Mouse (Mus musculus): ENCODE measurements around the gene Pde4b. TPM values are rescaled to one million over a fixed set of nuclear protein-coding genes. Genes with fewer than 3 reads are reported as not detected.
A peak's percentile ranks its signal among the peaks of the same experiment; 100 is the strongest.
"Not testable (repeated sequence)": the region's sequence is repeated elsewhere in the genome, so short reads cannot be mapped to it uniquely, and the experiment has no call there.

The Pde4b gene
- polyA plus RNA-seq, 1 experiment from 2014 or later = 5.6 TPM

- Histone ChIP-seq H3K27ac (replicated peaks) (peak overlapping the region; percentile 2; the same call in 1 of the 2 replicates), H3K4me1 (peaks cover 15% of the 10 kb centered on the region), H3K4me3 (no peak overlapping the region), H3K27me3 (ENCODE audit: low read depth, poor library complexity, severe bottlenecking) (no peaks in the 10 kb centered on the region), H3K9me3 (replicated peaks) (no peaks in the 10 kb centered on the region), H3K36me3 (no peaks in the 10 kb centered on the region)
- 68% methylated on average over 7 of the region's 7 CpGs for WGBS
- DNase-seq (ENCODE audit: low spot score) = no peak
Observed at GRCm38 (mm10) chr4:102483354-102484018, 396.1 kb downstream of the Pde4b start.

- Histone ChIP-seq H3K27ac (replicated peaks) (no peak overlapping the region), H3K27me3 (ENCODE audit: low read depth, poor library complexity, severe bottlenecking) (no peaks in the 10 kb centered on the region), H3K4me3 (no peak overlapping the region), H3K4me1 (peaks cover 15% of the 10 kb centered on the region), H3K9me3 (replicated peaks) (no peaks in the 10 kb centered on the region), H3K36me3 (no peaks in the 10 kb centered on the region)
- DNase-seq (ENCODE audit: low spot score) = no peak
- WGBS = 91% methylated on average over 2 of the region's 2 CpGs
Observed at GRCm38 (mm10) chr4:102484738-102485137, 397.4 kb downstream of the Pde4b start.

- H3K27me3 ChIP-seq (ENCODE audit: low read depth, poor library complexity, severe bottlenecking) = no peaks in the 10 kb centered on the region
- H3K9me3 ChIP-seq (replicated peaks) = no peaks in the 10 kb centered on the region
- H3K4me3 ChIP-seq = no peak overlapping the region
- peaks cover 15% of the 10 kb centered on the region for H3K4me1 ChIP-seq
- WGBS = 53% methylated on average over 4 of the region's 4 CpGs
- peak; percentile 25 for DNase-seq (ENCODE audit: low spot score)
- no peaks in the 10 kb centered on the region for H3K36me3 ChIP-seq
- H3K27ac ChIP-seq (replicated peaks) = no peak overlapping the region
Observed at GRCm38 (mm10) chr4:102486134-102486920, 399.0 kb downstream of the Pde4b start.

GRCm38 (mm10) chr4:102486921-102487240 lies 399.5 kb downstream of the Pde4b start:
- peaks cover 15% of the 10 kb centered on the region for H3K4me1 ChIP-seq
- no peak overlapping the region for H3K27ac ChIP-seq (replicated peaks)
- H3K4me3 ChIP-seq = no peak overlapping the region
- no peaks in the 10 kb centered on the region for H3K9me3 ChIP-seq (replicated peaks)
- no peak for DNase-seq (ENCODE audit: low spot score)
- H3K27me3 ChIP-seq (ENCODE audit: low read depth, poor library complexity, severe bottlenecking) = no peaks in the 10 kb centered on the region
- no peaks in the 10 kb centered on the region for H3K36me3 ChIP-seq
- 81% methylated on average over 3 of the region's 3 CpGs for WGBS

GRCm38 (mm10) chr4:102488000-102488399 lies 400.7 kb downstream of the Pde4b start:
- Histone ChIP-seq H3K4me3 (no peak overlapping the region), H3K36me3 (no peaks in the 10 kb centered on the region), H3K27me3 (ENCODE audit: low read depth, poor library complexity, severe bottlenecking) (no peaks in the 10 kb centered on the region), H3K9me3 (replicated peaks) (no peaks in the 10 kb centered on the region), H3K4me1 (peaks cover 13% of the 10 kb centered on the region), H3K27ac (replicated peaks) (no peak overlapping the region)
- 60% methylated on average over 2 of the region's 2 CpGs for WGBS
- no peak for DNase-seq (ENCODE audit: low spot score)

GRCm38 (mm10) chr4:102491468-102492123 lies 404.3 kb downstream of the Pde4b start:
- Histone ChIP-seq H3K4me1 (no peaks in the 10 kb centered on the region), H3K27ac (replicated peaks) (no peak overlapping the region), H3K27me3 (ENCODE audit: low read depth, poor library complexity, severe bottlenecking) (no peaks in the 10 kb centered on the region), H3K9me3 (replicated peaks) (no peaks in the 10 kb centered on the region), H3K4me3 (no peak overlapping the region), H3K36me3 (no peaks in the 10 kb centered on the region)
- DNase-seq (ENCODE audit: low spot score) = no peak
- WGBS = 78% methylated on average over 11 of the region's 11 CpGs

GRCm38 (mm10) chr4:102492911-102493310 lies 405.6 kb downstream of the Pde4b start:
- no peak for DNase-seq (ENCODE audit: low spot score)
- H3K36me3 ChIP-seq = no peaks in the 10 kb centered on the region
- H3K4me1 ChIP-seq = no peaks in the 10 kb centered on the region
- no peak overlapping the region for H3K27ac ChIP-seq (replicated peaks)
- no peak overlapping the region for H3K4me3 ChIP-seq
- WGBS = 84% methylated on average over 5 of the region's 5 CpGs
- no peaks in the 10 kb centered on the region for H3K9me3 ChIP-seq (replicated peaks)
- no peaks in the 10 kb centered on the region for H3K27me3 ChIP-seq (ENCODE audit: low read depth, poor library complexity, severe bottlenecking)

GRCm38 (mm10) chr4:102493342-102494128 lies 406.2 kb downstream of the Pde4b start:
- no peaks in the 10 kb centered on the region for H3K36me3 ChIP-seq
- H3K27me3 ChIP-seq (ENCODE audit: low read depth, poor library complexity, severe bottlenecking) = no peaks in the 10 kb centered on the region
- no peaks in the 10 kb centered on the region for H3K9me3 ChIP-seq (replicated peaks)
- H3K4me1 ChIP-seq = no peaks in the 10 kb centered on the region
- H3K4me3 ChIP-seq = no peak overlapping the region
- no peak overlapping the region for H3K27ac ChIP-seq (replicated peaks)
- no peak for DNase-seq (ENCODE audit: low spot score)
- WGBS = 71% methylated on average over 4 of the region's 4 CpGs

GRCm38 (mm10) chr4:102494203-102494602 lies 406.9 kb downstream of the Pde4b start:
- not testable (repeated sequence) for H3K27ac ChIP-seq (replicated peaks); DNase-seq (ENCODE audit: low spot score); H3K4me1 ChIP-seq; H3K4me3 ChIP-seq; H3K36me3 ChIP-seq; H3K27me3 ChIP-seq (ENCODE audit: low read depth, poor library complexity, severe bottlenecking); H3K9me3 ChIP-seq (replicated peaks)
- WGBS = 89% methylated on average over 10 of the region's 10 CpGs

GRCm38 (mm10) chr4:102495001-102495400 lies 407.7 kb downstream of the Pde4b start:
- no peak overlapping the region for H3K27ac ChIP-seq (replicated peaks)
- H3K4me3 ChIP-seq = no peak overlapping the region
- no peak for DNase-seq (ENCODE audit: low spot score)
- 80% methylated on average over 5 of the region's 5 CpGs for WGBS
- no peaks in the 10 kb centered on the region for H3K4me1 ChIP-seq
- H3K36me3 ChIP-seq = no peaks in the 10 kb centered on the region
- no peaks in the 10 kb centered on the region for H3K9me3 ChIP-seq (replicated peaks)
- H3K27me3 ChIP-seq (ENCODE audit: low read depth, poor library complexity, severe bottlenecking) = no peaks in the 10 kb centered on the region

GRCm38 (mm10) chr4:102495474-102495873 lies 408.1 kb downstream of the Pde4b start:
- H3K4me3 ChIP-seq = no peak overlapping the region
- H3K27ac ChIP-seq (replicated peaks) = no peak overlapping the region
- H3K36me3 ChIP-seq = no peaks in the 10 kb centered on the region
- no peaks in the 10 kb centered on the region for H3K27me3 ChIP-seq (ENCODE audit: low read depth, poor library complexity, severe bottlenecking)
- H3K9me3 ChIP-seq (replicated peaks) = no peaks in the 10 kb centered on the region
- H3K4me1 ChIP-seq = no peaks in the 10 kb centered on the region
- DNase-seq (ENCODE audit: low spot score) = no peak
- WGBS = 86% methylated on average over 5 of the region's 5 CpGs

GRCm38 (mm10) chr4:102496269-102497177 lies 409.2 kb downstream of the Pde4b start:
- no peaks in the 10 kb centered on the region for H3K27me3 ChIP-seq (ENCODE audit: low read depth, poor library complexity, severe bottlenecking)

More at GRCm38 (mm10) chr4:102496269-102497177, 409.2 kb downstream of the Pde4b start:
- no peak overlapping the region for H3K4me3 ChIP-seq
- H3K9me3 ChIP-seq (replicated peaks) = no peaks in the 10 kb centered on the region
- no peaks in the 10 kb centered on the region for H3K4me1 ChIP-seq
- WGBS = 91% methylated on average over 20 of the region's 20 CpGs
- no peaks in the 10 kb centered on the region for H3K36me3 ChIP-seq
- H3K27ac ChIP-seq (replicated peaks) = no peak overlapping the region
- no peak for DNase-seq (ENCODE audit: low spot score)
